20 mouse cellular contexts compared by ENCODE assay signal in genomic region chr9:31192378-31192777, GRCm38 (mm10). TPM values are rescaled to one million over a fixed set of nuclear protein-coding genes. Genes with fewer than 3 reads are reported as not detected.
DNase-seq lines count a peak whose midpoint lies in the region; ATAC-seq and TF ChIP-seq lines count a peak whose summit lies in the region.
"Had no signal": no experiment of that assay in that cellular context is flagged by ENCODE, and none has a peak within 500 bp of the region (broad histone marks: within the 10 kb centered on the region; RNA-seq: fewer than 3 reads in every experiment).

No protein-coding gene starts in this region.

- no peaks in the 10 kb centered on the region for H3K9me3 ChIP-seq in liver, embryonic 11.5 days (ENCODE audit: control insufficient read depth, low read length)
- peaks cover 3% of the 10 kb centered on the region; the same call in 1 of the 2 replicates for H3K9me3 ChIP-seq in liver, embryonic 12.5 days (replicated peaks)
- no peaks in the 10 kb centered on the region for H3K9me3 ChIP-seq in liver, postnatal 0 days (ENCODE audit: low read length)

- 42% methylated on average over 7 of the region's 7 CpGs for WGBS in liver, adult 2 months
- WGBS in liver, embryonic 11.5 days = 85% methylated on average over 7 of the region's 7 CpGs
- WGBS in liver, embryonic 12.5 days (ENCODE audit: insufficient replicate concordance) = 86% methylated on average over 7 of the region's 7 CpGs
- WGBS in liver, postnatal 0 days (ENCODE audit: insufficient replicate concordance) = 70% methylated on average over 7 of the region's 7 CpGs

- no peak overlapping the region for H3K4me2 ChIP-seq in liver, embryonic 11.5 days
- no peak overlapping the region for H3K4me2 ChIP-seq in liver, embryonic 12.5 days
- H3K4me2 ChIP-seq in liver, postnatal 0 days (ENCODE audit: low read depth, low read length) = no peak overlapping the region

- TF ChIP-seq CTCF in liver, adult 2 months (IDR thresholded peaks at IDR 0.05; ENCODE audit: low read depth, low read length) = no peak
- no peak for TF ChIP-seq CTCF in liver, postnatal 0 days (IDR thresholded peaks at IDR 0.05; ENCODE audit: low read depth)

- peaks cover 13% of the 10 kb centered on the region for H3K4me1 ChIP-seq in liver, adult 2 months (ENCODE audit: control insufficient read depth, insufficient read depth, low read length)
- 0 out of 2 replicates have a peak, but pooled peaks cover 6% of the 10 kb centered on the region for H3K4me1 ChIP-seq in liver, embryonic 11.5 days (replicated peaks; ENCODE audit: control insufficient read depth, insufficient read depth, low read length)
- H3K4me1 ChIP-seq in liver, embryonic 12.5 days = peaks cover 25% of the 10 kb centered on the region
- H3K4me1 ChIP-seq in liver, postnatal 0 days (ENCODE audit: insufficient read depth) = no peaks in the 10 kb centered on the region

- no peak overlapping the region for H3K9ac ChIP-seq in liver, adult 2 months (ENCODE audit: low read depth, low read length)
- no peak overlapping the region for H3K9ac ChIP-seq in liver, embryonic 11.5 days (ENCODE audit: low read depth, low read length)
- no peak overlapping the region for H3K9ac ChIP-seq in liver, embryonic 12.5 days
- no peak overlapping the region for H3K9ac ChIP-seq in liver, postnatal 0 days (replicated peaks)

- no peak for ATAC-seq in liver, embryonic 11.5 days (replicated peaks; ENCODE audit: low FRiP score)
- ATAC-seq in liver, embryonic 12.5 days = no peak
- peak; percentile 74; the same call in 1 of the 2 replicates for ATAC-seq in liver, postnatal 0 days
- ATAC-seq: activated CD4-positive, CD25-positive, alpha-beta regulatory T cell, adult 4 months; CD4-positive, CD25-positive, alpha-beta regulatory T cell, adult 4 months; Patski had no signal

- H3K36me3 ChIP-seq in liver, adult 2 months (ENCODE audit: control insufficient read depth, insufficient read depth, low read length) = 0 out of 2 replicates have a peak, but pooled peaks cover 3% of the 10 kb centered on the region
- peaks cover 5% of the 10 kb centered on the region for H3K36me3 ChIP-seq in liver, embryonic 11.5 days (ENCODE audit: control insufficient read depth, insufficient read depth, low read length)
- H3K36me3 ChIP-seq in liver, embryonic 12.5 days = peaks cover 25% of the 10 kb centered on the region
- peaks cover 4% of the 10 kb centered on the region; the same call in 1 of the 2 replicates for H3K36me3 ChIP-seq in liver, postnatal 0 days (replicated peaks; ENCODE audit: insufficient read depth, low read length)

- DNase-seq in liver, adult 2 months (ENCODE audit: extremely low read depth, low read depth, low spot score) = peak; percentile 68
- DNase-seq in liver = no peak
- peak; percentile 18 for DNase-seq in liver, embryonic 11.5 days (ENCODE audit: low spot score)
- no peak for DNase-seq in liver, postnatal 0 days
- no peak for DNase-seq in urinary bladder, postnatal 25 days (ENCODE audit: low spot score)
- DNase-seq: adrenal gland, adult 2 months; adrenal gland, adult 8-10 months; adrenal gland, postnatal 10 days; adrenal gland, postnatal 14 days; adrenal gland, postnatal 25 days; adrenal gland, postnatal 36 days; B cell, adult 2 months; cerebellum, adult 11 months; cerebellum, adult 11-12 months; cerebellum, adult 18-20 months had no signal

- H3K79me2 ChIP-seq in liver, adult 2 months (ENCODE audit: control insufficient read depth, insufficient read depth, low read length) = peaks cover 33% of the 10 kb centered on the region

- H3K4me3 ChIP-seq in liver, adult 2 months (ENCODE audit: insufficient read depth, low read depth, low read length) = no peak overlapping the region
- no peak overlapping the region for H3K4me3 ChIP-seq in liver, embryonic 11.5 days (ENCODE audit: low read depth, low read length)
- H3K4me3 ChIP-seq in liver, embryonic 12.5 days = no peak overlapping the region
- H3K4me3 ChIP-seq in liver, postnatal 0 days (ENCODE audit: low read depth, low read length) = no peak overlapping the region

- TF ChIP-seq POLR2A in liver, adult 2 months (IDR thresholded peaks at IDR 0.05; ENCODE audit: extremely low read depth, insufficient read depth, low read length) = no peak

- no peak for TF ChIP-seq EP300 in liver, postnatal 0 days (IDR thresholded peaks at IDR 0.05; ENCODE audit: low read depth)

- no peaks in the 10 kb centered on the region for H3K27me3 ChIP-seq in liver, adult 2 months (ENCODE audit: control insufficient read depth, insufficient read depth, low read length)
- no peaks in the 10 kb centered on the region for H3K27me3 ChIP-seq in liver, embryonic 11.5 days (replicated peaks; ENCODE audit: control insufficient read depth, insufficient read depth, low read length)
- no peaks in the 10 kb centered on the region for H3K27me3 ChIP-seq in liver, embryonic 12.5 days (replicated peaks)
- H3K27me3 ChIP-seq in liver, postnatal 0 days (ENCODE audit: insufficient read depth, low read length) = no peaks in the 10 kb centered on the region
- H3K27me3 ChIP-seq: CH12.LX, Patski had no signal

- H3K27ac ChIP-seq in liver, adult 2 months (replicated peaks; ENCODE audit: insufficient read depth, low read depth, low read length) = 0 out of 2 replicates have a peak overlapping the region, but pooled peaks have one; percentile 9
- H3K27ac ChIP-seq in liver, embryonic 11.5 days (ENCODE audit: low read depth, low read length) = no peak overlapping the region
- H3K27ac ChIP-seq in liver, embryonic 12.5 days = no peak overlapping the region
- H3K27ac ChIP-seq in liver, postnatal 0 days (ENCODE audit: low read depth) = peak overlapping the region; percentile 55

RNA-seq across cellular contexts. Expression of gene Aplp2, which starts 19.2 kb away (rescaled TPM):
- 195 and 214 TPM in 2 replicates for total RNA-seq in liver, adult 2 months (2014; rRNA removed)
- 260 and 276 TPM in 2 replicates for polyA plus RNA-seq in liver, adult 2 months (2012; rRNA removed)
- 256 and 297 TPM in 2 replicates for polyA plus RNA-seq in liver, embryonic 11.5 days (2014; fragmentation: Nextera tagmentation; extraction: Ambion mirVana)
- polyA plus RNA-seq in liver, embryonic 12.5 days (2016; fragmentation: Nextera tagmentation; extraction: Ambion mirVana) = 210 and 212 TPM in 2 replicates
- 167 and 178 TPM in 2 replicates for polyA plus RNA-seq in liver, postnatal 0 days (2015; fragmentation: Nextera tagmentation; extraction: Ambion mirVana)

Comparison
In these comparisons a context has a peak if more than half of its experiments do, and no peak if none do; other contexts are left out.
1. DNase-seq: peak in liver, adult 2 months (single experiment) and liver, embryonic 11.5 days (single experiment); none in liver (single experiment), liver, postnatal 0 days (single experiment) and urinary bladder, postnatal 25 days (single experiment).
2. H3K27ac ChIP-seq: peak in liver, adult 2 months (single experiment) and liver, postnatal 0 days (single experiment); none in liver, embryonic 11.5 days (single experiment) and liver, embryonic 12.5 days (single experiment).